Mouse (Mus musculus): ENCODE data around the gene 4930412O13Rik.

4930412O13Rik gene

DNA sequence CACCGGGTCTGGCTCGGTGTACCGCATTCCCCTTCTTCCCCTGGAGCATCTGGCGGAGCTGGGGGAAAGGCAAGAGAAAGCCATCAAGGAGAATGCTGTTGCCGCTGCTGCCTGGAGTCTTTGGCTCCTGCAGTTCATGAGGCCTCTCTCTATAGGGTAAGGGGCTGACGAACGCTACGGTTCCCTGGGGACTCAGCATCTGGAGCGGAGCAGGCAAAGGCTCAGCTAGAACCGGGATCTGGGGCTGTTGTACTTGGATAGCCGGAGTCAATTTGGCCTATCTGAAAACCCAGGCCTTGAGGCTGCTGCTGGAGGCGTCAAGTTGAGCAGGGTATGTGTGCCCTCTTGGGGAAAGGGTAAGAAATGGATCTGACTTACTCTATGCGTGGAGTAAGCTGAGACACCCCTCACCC is 565 bp downstream of the 4930412O13Rik start:
- DNase-seq, result no peak

DNA sequence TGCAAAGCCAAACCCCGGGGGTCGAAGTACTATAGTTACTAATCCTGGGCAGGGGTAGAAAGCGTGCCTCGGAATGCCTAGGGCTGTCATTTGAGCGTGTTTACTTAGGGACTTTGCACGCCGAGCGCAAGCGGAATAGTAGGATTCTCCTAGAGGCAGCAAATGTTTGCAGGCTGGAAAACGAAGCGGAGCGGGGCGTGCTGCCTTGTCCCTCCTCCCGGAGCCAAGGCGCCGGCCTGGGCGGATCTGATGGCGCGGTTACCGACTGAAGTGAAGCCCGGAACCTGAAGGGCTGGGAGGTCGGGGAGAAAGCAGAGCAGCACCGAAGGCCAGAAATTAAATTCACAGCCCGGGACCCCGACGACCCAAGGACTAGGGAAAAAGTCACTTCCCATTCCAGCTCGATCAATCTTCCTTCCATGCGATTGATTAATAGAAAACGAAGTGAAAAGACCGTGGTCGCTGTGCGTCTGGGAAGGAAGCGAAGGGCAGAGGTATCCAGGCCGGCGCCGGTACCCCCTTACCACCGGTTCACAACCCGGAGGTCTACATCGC is 1.4 kb downstream of the 4930412O13Rik start:
- no peak for DNase-seq

DNA sequence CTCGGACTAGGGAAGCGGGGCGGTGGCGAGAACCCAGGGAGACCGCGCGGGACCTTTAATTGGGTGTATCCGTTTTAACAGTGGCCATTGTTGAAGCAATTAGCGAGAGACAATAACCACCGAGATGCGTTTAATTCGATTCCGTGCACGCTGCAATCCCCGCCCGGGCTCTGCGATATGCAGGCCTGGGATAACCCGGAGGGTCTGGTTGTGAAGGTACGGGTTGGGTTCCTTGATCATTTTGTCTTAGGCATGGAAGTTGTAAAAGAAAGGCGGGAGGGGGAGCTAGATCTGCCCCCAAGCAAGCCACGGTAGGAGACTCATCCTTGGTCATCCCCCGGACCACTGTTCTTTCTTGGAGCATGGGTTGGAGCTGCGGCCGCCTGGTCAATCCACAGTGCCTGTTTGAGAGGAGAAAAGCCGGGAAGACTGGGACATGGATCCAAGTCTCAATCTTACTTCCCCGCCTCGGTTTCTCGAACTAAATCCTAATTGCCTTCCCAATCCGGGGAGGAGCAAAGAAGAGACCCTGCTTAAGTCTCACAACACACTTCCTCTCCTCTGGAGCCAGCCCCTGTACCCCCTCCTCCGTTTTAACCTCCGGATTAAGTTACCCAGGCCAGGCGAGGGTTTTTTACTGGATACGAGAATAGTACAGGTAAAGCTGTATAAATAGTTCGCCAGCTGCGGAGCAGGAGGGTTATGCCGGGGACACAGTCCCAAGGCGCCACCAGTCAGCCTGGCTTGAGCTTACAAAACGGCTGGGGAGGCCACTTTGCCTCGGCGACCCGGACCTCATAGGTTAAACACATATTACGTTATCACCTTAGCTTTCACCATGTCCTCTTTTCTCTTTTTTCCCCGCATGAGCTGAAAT is 2.1 kb downstream of the 4930412O13Rik start:
- DNase-seq, result no peak

DNA sequence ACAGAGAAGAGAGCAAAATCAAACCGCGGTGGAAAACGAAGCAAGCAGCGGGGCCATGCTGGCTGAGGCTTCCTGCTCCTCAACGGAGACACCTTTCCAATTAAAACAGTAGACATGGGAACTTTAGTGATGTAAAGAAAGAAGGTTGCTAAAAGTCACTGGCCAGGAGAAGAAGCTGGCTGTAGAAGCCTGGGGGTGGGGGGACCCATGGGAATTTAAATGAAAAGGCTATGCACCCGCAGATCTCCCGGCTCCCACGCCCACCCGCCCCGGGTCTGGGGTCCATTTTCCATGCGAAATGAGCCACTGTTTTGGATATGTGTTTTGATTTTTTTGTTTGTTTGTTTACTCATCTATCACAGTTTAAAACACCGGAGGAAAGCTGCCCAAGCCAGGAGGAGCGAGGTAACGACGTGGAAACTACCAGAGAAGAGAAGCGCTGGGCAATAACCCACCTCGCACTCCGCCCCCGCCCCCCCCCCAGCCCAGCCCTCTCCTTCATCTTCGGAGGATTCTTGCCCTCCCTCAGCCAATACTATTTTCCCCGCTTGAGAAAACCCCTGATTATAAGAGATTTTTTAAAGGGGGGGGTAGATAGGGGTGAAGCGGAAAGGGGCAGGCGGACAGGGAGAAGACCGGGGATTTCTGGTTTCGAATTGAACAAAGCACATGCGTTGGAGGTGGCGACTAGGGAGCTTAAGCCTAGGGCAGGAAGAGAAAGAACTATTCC is 2.9 kb downstream of the 4930412O13Rik start:
- no peak for DNase-seq

DNA sequence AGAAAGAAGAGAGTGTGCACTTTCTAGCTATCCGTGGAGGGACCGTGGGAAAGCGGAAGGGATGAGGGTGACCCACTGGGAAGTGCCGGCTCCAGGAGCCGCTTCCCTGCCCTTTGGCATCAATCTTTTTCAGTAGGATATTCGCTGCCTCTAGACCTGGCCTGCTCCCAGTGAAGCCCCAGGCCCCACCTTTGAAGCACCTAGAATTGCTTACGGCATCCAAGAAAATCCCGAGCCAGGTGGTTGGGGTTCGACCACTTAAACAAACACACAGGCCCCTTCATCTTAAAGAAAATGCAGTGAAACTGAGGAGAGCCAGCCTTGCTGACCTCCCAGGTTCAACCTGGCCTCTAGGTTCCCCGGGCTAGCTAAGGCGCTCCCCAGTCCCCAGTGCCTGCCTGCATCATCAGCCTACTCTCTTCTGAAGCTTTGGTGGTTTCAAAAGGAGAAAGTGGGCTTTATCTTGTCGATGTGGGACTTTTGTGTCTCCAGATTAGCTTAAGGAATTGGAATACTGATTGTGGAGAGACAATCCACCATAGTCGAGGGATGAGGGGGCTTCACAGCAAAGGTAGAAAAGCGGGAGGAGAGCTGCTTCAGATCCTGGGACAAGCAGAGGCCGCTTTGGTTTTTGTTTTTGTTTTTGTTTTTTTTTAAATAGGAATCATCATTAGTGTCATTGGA is 3.6 kb downstream of the 4930412O13Rik start:
- DNase-seq, result no peak

DNA sequence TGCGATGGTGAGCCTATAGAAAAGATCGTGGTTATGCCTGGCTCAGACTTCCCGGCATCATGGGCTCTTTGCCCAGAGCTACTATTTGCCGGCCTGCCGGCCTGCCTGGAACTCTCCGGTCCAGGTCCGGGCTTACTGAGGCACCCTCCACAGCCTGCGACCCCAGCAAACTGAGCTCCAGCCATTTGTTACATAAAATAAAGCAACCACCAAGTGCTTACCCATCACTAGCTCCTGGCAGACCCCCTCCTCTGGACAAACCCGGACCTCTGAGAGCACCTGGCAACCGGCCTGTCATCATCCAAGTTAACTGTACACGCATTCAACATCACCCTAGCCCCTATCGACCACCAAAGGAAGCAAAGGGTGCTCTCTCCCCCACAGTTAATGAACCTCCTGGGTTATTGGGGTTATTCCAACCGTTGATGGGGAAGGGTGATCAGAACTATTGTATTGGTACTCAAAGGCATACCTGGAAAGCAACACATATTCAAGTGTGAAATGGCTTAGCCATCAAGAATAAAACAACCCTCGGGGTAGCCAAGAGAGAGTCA is 4.2 kb downstream of the 4930412O13Rik start:
- no peak for DNase-seq

DNA sequence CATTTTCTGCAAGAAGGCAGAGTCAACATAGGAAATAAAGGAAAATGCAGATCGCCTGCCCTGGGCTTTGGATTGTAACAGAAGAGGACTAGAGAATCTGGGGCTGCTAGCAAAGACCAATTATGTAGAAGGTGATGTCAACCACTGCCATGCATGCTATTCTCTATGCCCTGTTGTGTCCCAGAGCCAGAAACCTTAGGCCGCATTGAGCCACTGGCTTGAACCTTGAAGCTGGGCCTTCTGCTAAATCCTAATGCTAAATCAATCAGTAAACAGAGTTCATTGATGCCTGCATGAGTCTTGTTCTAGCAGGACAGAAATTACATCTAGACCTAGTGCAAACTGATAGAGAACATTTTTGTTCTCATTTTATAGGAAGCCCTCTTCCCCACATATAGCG is 5.0 kb downstream of the 4930412O13Rik start:
- DNase-seq, result no peak

DNA sequence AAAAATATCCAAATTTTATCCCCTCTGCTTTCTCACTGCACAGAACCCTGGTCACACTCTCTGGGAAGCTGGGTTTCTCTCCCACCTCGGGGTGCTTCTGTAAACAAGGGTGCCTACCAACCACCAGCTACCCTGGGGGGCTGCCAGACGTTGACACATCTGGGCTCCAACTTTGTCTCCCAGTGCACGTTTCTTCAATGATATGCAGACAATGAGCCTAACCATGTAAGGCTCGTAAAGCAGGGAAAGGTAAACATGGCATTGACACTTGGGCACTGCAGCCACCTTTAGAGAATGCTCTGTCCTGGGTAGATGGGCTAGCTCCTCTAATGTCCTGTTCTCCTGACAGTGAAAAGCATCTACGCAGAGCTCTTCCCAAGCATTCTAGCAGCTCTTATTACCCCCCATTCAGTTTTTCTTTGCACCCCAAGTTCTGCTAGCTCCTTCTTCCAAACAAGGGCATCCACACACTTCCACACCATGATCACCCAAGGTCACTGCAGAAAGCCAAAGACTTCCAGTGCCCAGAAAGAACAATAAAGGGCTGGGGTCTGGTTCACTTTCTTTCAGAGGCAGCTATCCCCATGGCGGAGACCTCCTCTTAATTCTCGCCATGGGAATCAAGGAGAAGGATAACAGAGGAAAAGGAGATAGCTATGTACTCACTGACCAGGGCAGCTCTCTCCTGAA is 6.0 kb downstream of the 4930412O13Rik start:
- DNase-seq, result no peak

DNA sequence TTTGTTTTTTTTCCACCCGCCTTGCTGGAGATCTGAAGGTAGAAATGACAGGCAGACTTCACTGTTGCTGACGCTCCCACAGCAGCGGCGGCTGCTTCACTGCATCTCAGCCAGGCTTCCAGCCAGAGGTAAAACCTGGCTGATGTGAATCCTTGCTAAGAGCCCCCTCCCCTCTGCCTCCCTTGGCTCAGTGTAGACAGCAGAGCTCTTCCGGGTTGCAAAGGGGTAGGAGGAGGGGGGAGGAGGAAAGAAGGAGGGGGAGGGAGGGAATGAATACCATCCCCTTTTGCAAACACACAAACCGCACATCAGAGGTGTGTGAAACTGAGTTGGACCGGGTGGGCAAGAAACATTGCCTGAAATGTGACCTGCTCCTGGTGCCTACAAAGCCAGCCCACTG is 6.6 kb downstream of the 4930412O13Rik start:
- no peak for DNase-seq

DNA sequence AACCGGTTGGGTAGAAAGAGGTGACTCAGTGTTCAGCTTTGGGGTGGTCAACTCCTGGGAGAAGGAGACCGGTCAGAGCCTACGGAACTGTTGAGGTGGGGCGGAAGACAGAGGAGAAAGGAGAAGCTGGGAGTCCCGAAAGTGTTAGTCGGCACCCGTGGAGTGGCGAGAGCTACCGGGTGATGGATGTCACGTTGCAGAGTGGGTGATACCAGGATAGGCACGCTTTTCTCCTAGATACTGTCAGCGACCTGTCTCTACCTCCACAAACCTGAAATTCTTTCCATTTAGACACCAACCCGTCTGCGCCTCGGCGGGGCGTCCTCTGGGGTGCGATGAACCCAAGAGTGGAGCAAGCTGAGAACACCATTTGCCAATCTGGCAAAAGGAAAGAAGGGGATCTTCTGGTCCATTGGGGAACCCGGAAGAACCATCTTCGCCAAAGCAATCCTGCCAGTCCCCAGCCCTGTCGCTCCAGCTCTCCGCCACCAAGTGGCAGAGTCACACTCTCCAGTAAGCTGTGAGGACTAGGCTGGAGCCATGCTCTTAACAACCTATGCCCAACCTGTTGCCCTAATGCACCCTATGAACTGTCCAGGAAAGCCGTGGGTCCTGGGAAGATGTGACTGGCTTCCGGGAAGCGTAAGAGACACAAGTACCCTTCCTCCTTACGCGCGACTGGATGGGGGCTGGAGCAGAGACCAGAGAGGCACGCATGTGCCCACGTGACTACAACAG is 8.0 kb downstream of the 4930412O13Rik start, which contains the start of gene 9230102O04Rik:
TSS of gene 9230102O04Rik (minus strand) at position 628 of the 738 bp plus-strand sequence.
- no peak for DNase-seq

DNA sequence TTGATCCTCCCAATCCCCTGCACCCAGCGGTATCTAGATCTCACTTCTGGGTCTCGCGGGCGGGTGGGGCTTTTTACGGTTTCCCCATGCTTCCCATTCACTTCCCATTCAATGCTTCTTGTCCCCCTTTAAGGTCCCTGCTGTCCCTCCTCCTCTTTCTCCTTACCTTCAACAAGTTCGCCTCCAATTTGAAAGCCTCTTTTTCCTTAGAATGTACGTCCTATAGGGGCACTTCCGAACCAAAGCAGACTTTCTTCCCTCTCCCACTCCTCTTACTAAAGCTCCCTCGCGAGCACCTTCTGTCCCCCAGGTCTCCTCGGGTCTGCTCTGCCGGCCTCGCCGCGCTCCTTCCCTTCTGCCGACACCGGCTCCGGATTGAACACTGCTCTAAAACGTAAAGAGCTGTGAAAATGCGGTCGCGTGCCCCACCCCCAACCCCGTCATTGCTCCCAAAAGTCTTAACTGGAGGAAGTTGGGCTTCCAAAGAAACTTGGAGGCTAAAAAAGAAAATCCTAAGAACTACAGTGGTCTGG is 8.7 kb downstream of the 4930412O13Rik start, which contains the start of gene Gata3:
TSS of gene Gata3 (minus strand) at position 384 of the 533 bp plus-strand sequence.
- no peak for DNase-seq

DNA sequence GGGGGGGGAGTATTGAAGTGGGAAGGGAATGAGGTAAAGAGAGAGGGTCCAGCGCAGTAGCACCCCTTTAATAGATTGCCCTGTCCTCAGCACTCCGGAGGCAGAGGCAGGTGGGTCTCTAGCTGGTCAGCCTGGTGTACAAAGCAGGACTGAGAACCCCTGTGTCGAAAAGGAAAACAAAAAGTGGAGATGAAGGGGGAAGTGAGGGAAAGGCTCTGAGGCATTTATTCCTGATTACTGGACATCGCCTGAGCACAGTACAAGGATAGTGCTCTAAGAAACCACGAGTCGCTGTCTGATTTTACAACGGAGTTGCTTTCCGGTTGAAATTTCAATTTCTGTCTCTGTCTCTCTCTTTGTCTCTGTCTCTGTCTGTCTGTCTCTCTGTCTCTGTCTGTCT is 9.2 kb downstream of the 4930412O13Rik start:
- no peak for DNase-seq

DNA sequence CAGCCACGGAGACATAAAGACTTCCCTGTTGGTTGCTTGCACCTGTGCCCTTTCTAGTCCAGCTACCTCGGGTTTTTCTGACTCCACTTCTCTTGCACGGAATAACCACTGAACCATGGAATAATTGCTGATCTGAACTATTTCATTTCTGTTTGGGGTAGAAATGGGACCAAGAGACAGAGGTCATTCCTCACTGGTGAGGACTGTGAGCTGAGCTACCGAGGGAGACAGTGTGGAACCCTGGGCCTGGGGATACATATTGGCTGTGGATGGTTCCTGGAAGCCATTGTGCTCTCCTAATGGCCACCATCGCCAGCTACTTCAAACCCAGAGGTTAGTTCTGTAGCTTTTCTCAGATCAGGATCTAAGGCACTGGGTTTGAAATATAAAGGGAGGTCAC is 9.9 kb downstream of the 4930412O13Rik start:
- no peak for DNase-seq

DNA sequence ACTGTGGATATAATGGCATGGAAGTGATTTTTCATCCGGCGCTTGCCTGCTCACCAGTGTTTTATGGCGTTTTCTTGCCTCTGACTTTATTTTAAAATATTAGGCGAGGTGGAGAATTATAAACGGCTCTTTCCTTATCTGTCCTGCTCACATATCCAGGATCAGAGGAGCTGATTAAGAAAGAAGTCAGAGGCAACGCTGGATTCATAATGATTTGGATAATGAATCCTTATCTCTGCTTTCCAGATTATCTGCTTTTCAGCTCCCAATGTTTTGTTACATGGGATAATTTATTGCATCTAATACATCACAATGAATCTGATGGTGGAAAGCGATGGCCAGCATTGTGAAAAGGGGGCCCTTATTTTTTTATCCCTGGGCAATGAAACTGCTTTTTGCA is 11.5 kb downstream of the 4930412O13Rik start:
- DNase-seq, result no peak

DNA sequence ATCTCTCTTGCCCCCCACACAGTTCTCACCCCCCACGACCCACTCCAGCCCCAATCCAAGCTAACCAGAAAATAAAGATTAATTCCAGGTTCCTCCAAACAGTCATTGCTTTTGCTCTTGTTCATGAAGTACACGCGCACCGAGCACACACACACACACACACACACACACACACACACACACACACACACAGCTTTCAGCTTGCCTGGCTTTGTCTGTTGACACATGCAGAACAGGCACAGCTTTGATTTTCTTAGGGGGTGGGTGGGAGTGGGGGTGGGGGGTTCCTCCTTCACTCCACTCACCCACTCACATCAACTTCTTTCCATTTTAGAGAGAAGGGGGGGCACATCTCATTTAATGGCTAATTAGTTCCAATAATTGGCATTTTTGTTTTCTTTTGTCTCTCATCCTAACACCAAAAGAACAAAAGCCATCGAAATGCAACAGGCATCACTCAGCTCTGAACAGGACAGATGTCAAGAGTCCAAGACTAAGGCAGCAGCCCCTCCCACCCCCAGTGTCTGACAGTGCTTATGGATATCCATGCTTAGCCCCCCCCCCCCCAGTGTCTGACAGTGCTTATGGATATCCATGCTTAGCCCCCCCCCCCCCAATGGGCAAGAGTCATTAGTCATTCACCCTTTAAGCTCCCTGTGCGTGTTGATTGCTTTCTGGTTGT is 12.4 kb downstream of the 4930412O13Rik start:
- DNase-seq, result no peak

DNA sequence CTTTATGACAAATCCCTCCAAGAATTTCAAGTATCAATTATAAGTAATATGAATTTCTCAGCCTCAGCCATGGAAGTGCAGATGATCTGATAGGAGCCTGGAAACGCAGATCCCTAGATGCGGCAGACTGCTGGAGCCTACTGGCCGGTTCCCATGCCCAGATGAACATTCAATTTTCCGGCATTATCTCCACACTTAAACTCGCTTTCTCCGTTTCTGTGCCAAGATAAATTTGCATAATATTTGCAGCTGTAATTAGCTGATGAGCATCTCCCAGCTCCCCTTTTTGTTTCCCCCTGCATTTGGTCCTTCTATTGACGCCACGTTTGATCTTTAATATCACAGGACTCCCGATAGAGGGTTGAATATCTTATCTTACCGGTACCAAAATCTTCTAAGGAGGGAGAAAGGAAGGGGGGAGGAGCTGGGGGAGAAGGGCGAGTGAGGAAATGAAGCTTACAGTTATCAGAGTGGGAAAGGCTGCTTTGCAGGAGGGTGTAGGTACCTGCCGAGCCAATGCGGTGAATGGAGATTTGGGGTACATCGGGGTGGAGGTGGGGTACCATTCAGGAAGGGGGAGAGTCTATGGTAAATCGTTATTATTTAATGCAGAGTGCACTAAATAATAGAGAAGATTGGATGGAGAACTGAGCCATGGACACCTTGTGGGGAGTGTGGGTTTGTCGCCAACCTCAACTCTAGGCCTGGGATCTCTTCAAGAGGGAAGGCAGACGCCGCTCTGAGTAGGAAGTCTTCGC is 14.0 kb downstream of the 4930412O13Rik start:
- no peak for DNase-seq

DNA sequence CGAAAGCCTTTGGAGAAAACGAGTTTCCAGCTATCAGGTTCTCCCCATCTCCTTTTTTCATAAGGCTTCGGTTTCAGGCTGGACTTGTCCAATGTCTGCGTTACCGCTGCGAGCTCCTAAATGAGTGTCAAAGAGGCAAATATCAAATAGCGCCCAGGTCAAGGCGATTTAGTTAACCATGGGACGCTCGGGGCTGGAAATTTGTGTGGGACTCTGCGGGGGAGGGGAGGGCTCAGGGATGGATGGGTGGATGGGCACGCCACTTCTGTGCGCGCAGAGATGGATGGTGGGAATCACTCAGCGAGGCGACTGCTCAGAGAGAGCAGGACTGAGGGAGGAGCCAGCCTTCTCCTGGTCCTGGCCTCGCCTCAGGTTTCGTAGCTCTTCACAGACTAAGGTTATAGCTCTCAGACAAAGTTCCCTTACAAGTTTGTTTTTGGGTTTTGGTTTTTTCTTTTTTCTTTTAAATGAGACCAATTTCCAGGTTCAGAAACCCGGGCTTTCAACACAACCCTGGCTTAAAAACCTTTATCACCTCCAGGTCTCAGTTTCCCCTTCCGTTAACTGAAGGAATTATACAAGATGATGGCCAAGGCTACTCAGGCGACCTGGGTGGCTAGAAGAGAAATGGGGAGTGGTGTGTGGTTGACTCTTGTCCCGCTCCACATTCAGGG is 15.2 kb downstream of the 4930412O13Rik start:
- DNase-seq, result no peak

DNA sequence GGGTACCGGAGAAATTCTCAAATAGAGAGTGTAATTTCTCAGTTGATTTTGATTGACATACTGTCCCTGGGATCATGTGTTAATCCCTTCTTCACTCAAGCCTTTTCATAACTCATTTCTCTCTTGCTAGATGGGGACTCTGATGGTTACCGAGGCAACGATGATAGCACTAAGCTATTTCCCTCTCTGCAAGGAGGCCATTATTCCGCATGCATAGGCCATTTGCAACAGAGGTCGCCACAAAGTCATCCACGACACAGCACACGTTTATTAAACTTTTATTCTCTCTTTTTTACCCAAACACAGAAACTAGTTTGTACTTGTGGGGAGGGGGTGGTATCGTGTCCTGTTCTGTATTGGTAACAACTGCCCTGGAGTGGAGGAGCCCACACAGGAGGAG is 16.8 kb downstream of the 4930412O13Rik start:
- DNase-seq, result no peak

All from lung, adult 18-20 months (tissue).